Mouse (Mus musculus): ENCODE measurements around the gene Zfp993. TPM values are rescaled to one million over a fixed set of nuclear protein-coding genes. Genes with fewer than 3 reads are reported as not detected.
"Not testable (repeated sequence)": the region's sequence is repeated elsewhere in the genome, so short reads cannot be mapped to it uniquely, and the experiment has no call there.

The Zfp993 gene
- total RNA-seq (2021) = 1 to 10 TPM; 2.5 to 4.4 TPM

DNA sequence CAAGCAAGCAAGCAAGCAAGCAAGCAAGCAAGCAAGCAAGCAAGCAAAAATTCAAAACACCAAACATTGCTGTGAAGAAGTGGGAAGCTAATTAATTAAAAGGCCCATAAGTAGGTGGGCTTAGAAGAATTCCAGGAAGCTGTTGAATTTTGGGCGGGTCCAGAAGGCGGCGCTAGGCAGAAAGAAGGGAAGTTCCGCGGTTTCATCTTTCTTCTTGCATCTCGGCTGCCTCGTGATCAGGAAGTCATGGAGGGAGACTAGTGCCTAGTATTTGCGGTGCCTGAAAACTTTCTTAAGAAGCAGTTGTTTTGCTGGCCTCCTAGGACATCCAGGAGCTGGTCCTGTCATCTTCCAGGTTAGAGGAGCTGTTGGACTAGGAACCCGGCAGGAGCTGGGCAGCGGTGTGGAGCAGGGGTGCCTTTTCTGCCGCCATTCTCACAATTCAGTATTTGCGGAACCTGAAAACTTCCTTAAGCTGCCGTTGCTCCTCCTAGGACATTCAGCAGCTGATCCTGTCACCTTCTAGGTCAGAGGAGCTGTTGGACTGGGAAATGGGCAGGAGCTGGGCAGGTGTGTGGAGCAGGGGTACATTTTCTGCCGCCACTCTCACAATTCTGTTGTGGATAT, at the start of gene Zfp993:
Zfp993 (plus strand) TSS at position 188 of the 627 bp plus-strand sequence.
- DNase-seq = not testable (repeated sequence)

DNA sequence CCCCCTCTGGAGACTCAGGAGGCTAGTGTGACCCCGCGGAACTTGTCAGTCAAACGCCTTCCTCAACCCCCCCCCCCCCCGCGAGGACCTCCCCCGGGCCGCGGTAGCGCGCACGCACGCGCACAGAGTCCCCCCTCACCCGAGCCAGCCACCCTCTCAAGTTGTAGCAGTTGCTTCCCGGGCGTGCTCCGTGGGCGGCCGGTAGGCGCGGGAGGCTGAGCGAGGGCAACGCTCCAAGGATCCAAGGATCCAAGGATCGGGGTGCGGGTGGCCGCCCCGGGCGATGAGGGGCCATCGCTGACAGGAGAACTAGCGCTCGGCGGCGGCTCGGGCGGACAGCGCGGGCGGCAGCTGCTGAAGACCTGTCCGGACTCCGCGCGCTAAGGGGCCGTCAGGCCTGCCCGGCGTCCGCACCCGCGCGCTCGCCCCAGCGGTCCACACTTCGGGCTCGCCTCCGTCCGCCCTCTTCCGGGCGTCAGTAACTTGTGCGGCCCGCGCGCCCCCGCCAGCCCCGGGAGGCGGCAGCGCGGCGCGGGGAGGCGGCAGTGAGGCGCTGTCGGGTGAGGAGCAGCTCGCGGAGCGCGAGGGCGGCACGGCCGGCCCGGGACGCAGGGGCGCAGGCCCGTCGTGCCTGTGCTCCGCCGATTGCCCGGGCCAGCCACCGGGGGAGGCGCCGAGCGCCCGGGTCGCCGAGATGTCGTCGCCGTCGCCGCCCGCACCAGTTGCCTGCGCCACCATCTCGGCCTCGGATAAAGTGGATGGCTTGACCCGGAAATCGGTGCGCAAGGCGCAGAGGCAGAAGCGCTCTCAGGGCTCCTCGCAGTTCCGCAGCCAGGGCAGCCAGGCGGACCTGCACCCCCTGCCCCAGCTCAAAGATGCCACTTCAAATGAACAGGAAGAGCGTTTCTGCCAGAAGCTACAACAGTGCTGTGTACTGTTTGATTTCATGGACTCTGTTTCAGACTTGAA, 30.6 kb upstream of the Zfp993 start:
- DNase-seq = not testable (repeated sequence)

DNA sequence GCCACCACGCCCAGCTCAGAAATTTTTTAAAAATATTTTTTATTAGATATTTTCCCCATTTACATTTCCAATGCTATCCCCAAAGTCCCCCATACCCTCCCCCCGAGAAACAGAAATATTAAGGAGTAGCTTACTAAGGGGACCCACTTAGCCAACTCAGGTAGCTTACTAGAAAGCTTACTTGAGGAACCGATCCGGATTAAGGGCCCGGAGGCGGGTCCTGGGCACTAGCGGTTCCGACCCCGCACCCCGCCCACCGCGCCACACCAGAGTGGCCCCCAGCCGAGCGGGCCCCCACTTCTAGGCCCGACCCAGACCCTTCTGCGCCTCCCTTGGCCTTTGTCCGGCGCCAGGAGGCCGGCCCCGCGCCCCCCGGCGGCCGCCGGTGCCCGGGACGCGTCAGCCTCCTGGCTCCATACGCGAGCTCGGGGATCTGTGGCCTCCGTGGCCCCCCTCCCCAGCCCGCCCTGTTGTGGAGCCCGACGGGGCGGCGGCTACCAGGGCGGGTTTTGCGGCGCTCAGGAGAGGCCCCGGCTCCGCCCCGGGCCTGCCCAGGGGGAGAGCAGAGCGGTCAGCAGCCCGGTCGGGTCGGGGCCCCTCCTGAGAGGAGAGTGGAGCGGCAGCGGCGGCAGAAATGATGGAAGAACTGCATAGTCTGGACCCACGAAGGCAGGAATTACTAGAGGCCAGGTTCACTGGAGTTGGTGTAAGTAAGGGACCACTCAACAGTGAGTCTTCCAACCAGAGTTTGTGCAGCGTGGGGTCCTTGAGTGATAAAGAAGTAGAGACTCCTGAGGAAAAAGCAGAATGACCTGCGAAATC, 7.0 kb upstream of the Zfp993 start:
- DNase-seq = not testable (repeated sequence)

- not testable (repeated sequence) for DNase-seq
Measured at GRCm38 (mm10) chr4:146644367-146644766, 33.6 kb downstream of the Zfp993 start.

- not testable (repeated sequence) for DNase-seq
Measured at GRCm38 (mm10) chr4:146649641-146650040, 38.9 kb downstream of the Zfp993 start.

DNA sequence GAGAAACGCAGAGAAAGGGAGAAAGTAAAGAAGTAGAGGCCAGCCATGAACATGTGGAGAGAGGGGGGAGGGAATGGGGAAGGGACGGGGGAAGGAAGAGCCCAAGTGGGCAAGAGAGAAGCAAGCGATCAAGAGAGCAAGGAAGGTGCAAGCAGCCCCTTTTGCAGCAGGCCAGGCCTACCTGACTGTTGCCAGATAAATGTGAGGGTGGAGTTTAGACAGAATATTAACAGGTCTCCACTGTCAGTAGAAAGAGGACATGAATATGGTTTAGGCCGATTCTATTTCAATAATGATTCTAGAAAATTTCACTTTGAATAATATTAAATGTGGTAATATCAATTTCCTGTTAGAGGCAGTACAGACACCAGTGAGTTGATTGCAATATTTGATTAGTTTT, 39.4 kb downstream of the Zfp993 start:
- DNase-seq = not testable (repeated sequence)

DNA sequence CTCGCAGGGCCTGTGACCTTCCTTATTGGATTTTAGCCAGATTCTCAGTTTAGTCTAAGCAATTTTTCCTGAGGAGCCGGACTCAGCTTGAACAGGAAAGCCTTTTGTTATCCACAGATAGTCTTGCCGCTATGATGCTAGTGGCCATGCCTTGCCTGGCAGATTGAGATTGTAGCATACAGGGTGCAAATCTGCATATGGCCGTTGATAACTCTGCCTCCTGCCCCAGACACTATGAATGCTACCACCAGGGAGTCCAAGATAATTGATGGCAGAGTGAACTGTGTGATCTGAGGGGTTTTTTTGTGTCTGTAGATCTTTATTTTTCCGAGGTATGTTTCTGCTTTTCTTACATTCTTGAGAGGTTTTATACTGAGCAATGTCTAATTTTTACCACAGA, 39.9 kb downstream of the Zfp993 start:
- DNase-seq = not testable (repeated sequence)

Other genes starting within 250 kb of the Zfp993 start
- gene Zfp992, start 161.9 kb upstream of the Zfp993 start, total RNA-seq (2021) = 1 to 10 TPM; 2.4 to 2.8 TPM
- gene Zfp981, start 108.9 kb upstream of the Zfp993 start, total RNA-seq (2021) = under 1 TPM; 0.70 to 0.76 TPM

Measured in layer of hippocampus, postnatal 36 days (tissue).